ENCODE assay signal across 8 mouse cellular contexts in genomic region chr7:126180956-126181355, GRCm38 (mm10). TPM values are rescaled to one million over a fixed set of nuclear protein-coding genes. Genes with fewer than 3 reads are reported as not detected.
DNase-seq lines count a peak whose midpoint lies in the region; TF ChIP-seq lines count a peak whose summit lies in the region.

No protein-coding gene starts in this region.

- TF ChIP-seq CTCF in liver, adult 2 months (IDR thresholded peaks at IDR 0.05; ENCODE audit: low read depth, low read length): no peak
- no peak for TF ChIP-seq CTCF in left cerebral cortex, adult 2 months (IDR thresholded peaks at IDR 0.05)

- H3K9me3 ChIP-seq in heart, embryonic 10.5 days: no peaks in the 10 kb centered on the region

- DNase-seq in heart, embryonic 10.5 days (ENCODE audit: low spot score): no peak
- no peak for DNase-seq in heart, postnatal 25 days (ENCODE audit: low spot score)
- peak; percentile 6 for DNase-seq in NIH3T3 (ENCODE audit: low read depth)
- DNase-seq in liver, adult 2 months (ENCODE audit: extremely low read depth, low read depth, low spot score): peak; percentile 46
- peak; percentile 68 for DNase-seq in testis, postnatal 10 days (ENCODE audit: low spot score)
- DNase-seq in left cerebral cortex, postnatal 36 days (ENCODE audit: low spot score in 2 of 2): no peak
- no peak for DNase-seq in gastrocnemius, postnatal 14 days
- no peak for DNase-seq in left cerebral cortex, adult 2 months (ENCODE audit: extremely low spot score in 1 of 2, low spot score in 2 of 2)

- H3K36me3 ChIP-seq in heart, embryonic 10.5 days: 0 out of 2 replicates have a peak, but pooled peaks cover 2% of the 10 kb centered on the region
- no peaks in the 10 kb centered on the region for H3K36me3 ChIP-seq in liver, adult 2 months (ENCODE audit: control insufficient read depth, insufficient read depth, low read length)

- peaks cover 61% of the 10 kb centered on the region for H3K4me1 ChIP-seq in heart, embryonic 10.5 days
- peaks cover 19% of the 10 kb centered on the region for H3K4me1 ChIP-seq in liver, adult 2 months (ENCODE audit: control insufficient read depth, insufficient read depth, low read length)

- H3K4me3 ChIP-seq in heart, embryonic 10.5 days: no peak overlapping the region
- H3K4me3 ChIP-seq in liver, adult 2 months (ENCODE audit: insufficient read depth, low read depth, low read length): no peak overlapping the region
- no peak overlapping the region for H3K4me3 ChIP-seq in left cerebral cortex, adult 2 months

- 0 out of 2 replicates have a peak overlapping the region, but pooled peaks have one; percentile 5 for H3K27ac ChIP-seq in heart, embryonic 10.5 days
- peak overlapping the region; percentile 14 for H3K27ac ChIP-seq in liver, adult 2 months (replicated peaks; ENCODE audit: insufficient read depth, low read depth, low read length)
- no peak overlapping the region for H3K27ac ChIP-seq in left cerebral cortex, adult 2 months

- 61% methylated on average over 3 of the region's 3 CpGs for WGBS in heart, embryonic 10.5 days
- whole genome bisulfite sequencing in liver, adult 2 months: 51% methylated on average over 3 of the region's 3 CpGs

- no peaks in the 10 kb centered on the region for H3K27me3 ChIP-seq in heart, embryonic 10.5 days (ENCODE audit: insufficient read depth, poor library complexity, severe bottlenecking)
- H3K27me3 ChIP-seq in liver, adult 2 months (ENCODE audit: control insufficient read depth, insufficient read depth, low read length): no peaks in the 10 kb centered on the region

- TF ChIP-seq POLR2A in liver, adult 2 months (IDR thresholded peaks at IDR 0.05; ENCODE audit: extremely low read depth, insufficient read depth, low read length): no peak

- H3K9ac ChIP-seq in liver, adult 2 months (ENCODE audit: low read depth, low read length): no peak overlapping the region

- peaks cover 32% of the 10 kb centered on the region; the same call in 1 of the 2 replicates for H3K79me2 ChIP-seq in liver, adult 2 months (ENCODE audit: control insufficient read depth, insufficient read depth, low read length)

- intact Hi-C loops in heart, postnatal 25 days (cut with DNase I): no loop called here
- intact Hi-C loops in left cerebral cortex, postnatal 36 days (cut with DNase I): no loop called here
- intact Hi-C loops in gastrocnemius, postnatal 14 days (cut with DNase I; ENCODE audit: low total_unique reads): no loop called here
- intact Hi-C loops in left cerebral cortex, adult 2 months (cut with DNase I): no loop called here

RNA-seq across cellular contexts. Expression of gene Xpo6, which starts 19.3 kb away (rescaled TPM):
- 42.9 and 57.5 TPM in 2 replicates for polyA plus RNA-seq in heart, embryonic 10.5 days (2016; fragmentation: Nextera tagmentation; extraction: Ambion mirVana)
- 10 to 100 TPM; 19.2 to 23.7 TPM for total RNA-seq in heart, postnatal 25 days (2021)
- 15.0 and 25.9 TPM in 2 replicates for total RNA-seq in liver, adult 2 months (2014; rRNA removed)
- 65.5 and 79.2 TPM in 2 replicates for polyA plus RNA-seq in liver, adult 2 months (2012; rRNA removed)
- 10 to 100 TPM; 91.6 to 99.2 TPM for total RNA-seq in left cerebral cortex, postnatal 36 days (2021)
- 10 to 100 TPM; 16.1 to 18.9 TPM for total RNA-seq in gastrocnemius, postnatal 14 days (2021)
- 100 to 1,000 TPM in 1 of 2 experiments, 10 to 100 TPM in 1; 92.7 to 102 TPM for total RNA-seq in left cerebral cortex, adult 2 months (2021)

Comparison
In these comparisons a context has a peak if more than half of its experiments do, and no peak if none do; other contexts are left out.
1. DNase-seq: peak in NIH3T3 (single experiment), liver, adult 2 months (single experiment) and testis, postnatal 10 days (single experiment); none in heart, embryonic 10.5 days (single experiment), heart, postnatal 25 days (single experiment), left cerebral cortex, postnatal 36 days (0 of 2), gastrocnemius, postnatal 14 days (single experiment) and left cerebral cortex, adult 2 months (0 of 2).